Mouse (Mus musculus) liver, embryonic 14.5 days (tissue): Measurements from ENCODE around the gene Esrrg. TPM values are rescaled to one million over a fixed set of nuclear protein-coding genes. Genes with fewer than 3 reads are reported as not detected.
A peak's percentile ranks its signal among the peaks of the same experiment; 100 is the strongest.

Experiments used
- ATAC-seq: fragments of 200-750 bp; cut with Nextera tagmentation; 2 replicates; pipeline ENCODE4 v1.8.0; 2017; ENCODE audit warnings: moderate number of reproducible peaks, mild to moderate bottlenecking, moderate library complexity; ENCODE audit not compliant: insufficient read depth
- DNase-seq, 3 experiments: peaks; one replicate each; pipeline ENCODE4 v3.0.0-alpha.2; 2012 to 2013; ENCODE audit warnings: low read depth in 3 of 3, low spot score in 3 of 3
- H3K27ac ChIP-seq: fragments of 300-500 bp; sonication (generic); 2 replicates; pipeline ENCODE4 v1.5.1; 2014; ENCODE audit warnings: moderate library complexity, mild to moderate bottlenecking, control low read depth, inconsistent platforms
- H3K27me3 ChIP-seq: fragments of 300-500 bp; sonication (generic); 2 replicates; pipeline ENCODE4 v1.6.1; 2014; ENCODE audit warnings: mild to moderate bottlenecking, low read length, moderate library complexity; ENCODE audit not compliant: control insufficient read depth, insufficient read depth
- H3K36me3 ChIP-seq: fragments of 300-500 bp; sonication (generic); replicated peaks from 2 replicates; pipeline ENCODE4 v1.6.1; 2014; ENCODE audit warnings: low read depth; ENCODE audit not compliant: control insufficient read depth, insufficient read depth
- H3K4me1 ChIP-seq, 2 experiments: fragments of 200-500 bp in 1 of 2; fragments of 300-500 bp in 1 of 2; sonication (generic) in 1 of 2; replicated peaks; 2 replicates each; pipeline ENCODE4 v1.6.1; 2012 to 2014; ENCODE audit warnings: antibody characterized with exemption in 1 of 2, inconsistent platforms in 1 of 2, low read length in 1 of 2; ENCODE audit not compliant: control insufficient read depth in 2 of 2, insufficient read depth in 2 of 2
- H3K4me2 ChIP-seq: fragments of 300-500 bp; sonication (generic); 2 replicates; pipeline ENCODE4 v1.6.1; 2014; ENCODE audit warnings: low read depth, mild to moderate bottlenecking, control low read depth, moderate library complexity
- H3K4me3 ChIP-seq, 2 experiments: fragments of 200-500 bp in 1 of 2; fragments of 300-500 bp in 1 of 2; sonication (generic) in 1 of 2; 2 replicates each; pipeline ENCODE4 v1.5.1; 2012 to 2014; ENCODE audit warnings: low read depth in 2 of 2, low read length in 2 of 2, mild to moderate bottlenecking in 2 of 2, control low read depth in 1 of 2, inconsistent platforms in 1 of 2, moderate library complexity in 1 of 2; ENCODE audit not compliant: insufficient read depth in 1 of 2
- H3K9ac ChIP-seq: fragments of 300-500 bp; sonication (generic); replicated peaks from 2 replicates; pipeline ENCODE4 v1.6.1; 2014; ENCODE audit warnings: mild to moderate bottlenecking, control low read depth, moderate library complexity
- H3K9me3 ChIP-seq: fragments of 300-500 bp; sonication (generic); 2 replicates; pipeline ENCODE4 v1.6.1; 2016; ENCODE audit warnings: low read length, mixed read lengths; ENCODE audit not compliant: control insufficient read depth
- CTCF ChIP-seq: IDR thresholded peaks from 2 replicates; pipeline ENCODE4 v1.5.1; 2016; ENCODE audit warnings: antibody characterized with exemption, low read depth, control low read depth
- EP300 ChIP-seq: IDR thresholded peaks from 2 replicates; pipeline ENCODE4 v1.6.1; 2016; ENCODE audit warnings: antibody characterized with exemption, low read depth
- WGBS: fragments of 180-500 bp; shearing (Covaris S2); extraction: QIAGEN DNeasy Blood & Tissue Kit; methylation state at CpG from one replicate; pipeline ENCODE4 v1.1.7; 2014; ENCODE audit not compliant: insufficient replicate concordance; 5-methylcytosine and 5-hydroxymethylcytosine counted together
- polyA plus RNA-seq, 2 experiments: library from polyadenylated mRNA; depleted of rRNA in 1 of 2; stranded (reverse) in 1 of 2; unstranded in 1 of 2; fragments of >200 nt; fragmentation: Nextera tagmentation in 1 of 2; extraction: Ambion mirVana in 1 of 2; gene quantifications; 2 replicates each; pipeline versions ENCODE4 v1.2.1 to v1.2.3; 2012 to 2014

The Esrrg gene
- polyA plus RNA-seq, 2 experiments, result 0.03 TPM

GRCm38 (mm10) chr1:187755528-187755927 is 146.9 kb downstream of the Esrrg start:
- no peak for TF ChIP-seq EP300
- no peak for TF ChIP-seq CTCF
- WGBS, result 85% methylated on average over 13 of the region's 13 CpGs
- no peaks in the 10 kb centered on the region; a peak in 1 of 4 replicates for H3K4me1 ChIP-seq
- no peak overlapping the region for H3K4me3 ChIP-seq
- no peak overlapping the region for H3K4me2 ChIP-seq
- H3K27ac ChIP-seq, result no peak overlapping the region
- H3K9ac ChIP-seq, result no peak overlapping the region
- DNase-seq (no peak), ATAC-seq (no peak)
- H3K27me3 ChIP-seq, result no peaks in the 10 kb centered on the region
- H3K36me3 ChIP-seq, result no peaks in the 10 kb centered on the region
- H3K9me3 ChIP-seq, result no peaks in the 10 kb centered on the region

GRCm38 (mm10) chr1:187757981-187758380 is 149.4 kb downstream of the Esrrg start:
- no peak overlapping the region for H3K4me3 ChIP-seq
- TF ChIP-seq CTCF (no peak), EP300 (no peak)
- WGBS, result 57% methylated on average over 1 of the region's 1 CpGs
- DNase-seq (no peak), ATAC-seq (no peak)
- no peak overlapping the region for H3K27ac ChIP-seq
- H3K9ac ChIP-seq, result no peak overlapping the region
- no peaks in the 10 kb centered on the region for H3K9me3 ChIP-seq
- H3K36me3 ChIP-seq, result no peaks in the 10 kb centered on the region
- H3K4me2 ChIP-seq, result no peak overlapping the region
- no peaks in the 10 kb centered on the region; a peak in 1 of 4 replicates for H3K4me1 ChIP-seq
- H3K27me3 ChIP-seq, result no peaks in the 10 kb centered on the region

GRCm38 (mm10) chr1:187758546-187758945 is 150.0 kb downstream of the Esrrg start:
- no peaks in the 10 kb centered on the region for H3K36me3 ChIP-seq
- TF ChIP-seq EP300 (no peak), CTCF (no peak)
- no peak overlapping the region for H3K27ac ChIP-seq
- DNase-seq, result no peak
- H3K4me2 ChIP-seq, result no peak overlapping the region
- no peaks in the 10 kb centered on the region for H3K27me3 ChIP-seq
- H3K9ac ChIP-seq, result no peak overlapping the region
- 64% methylated on average over 3 of the region's 3 CpGs for WGBS
- ATAC-seq, result no peak
- H3K9me3 ChIP-seq, result no peaks in the 10 kb centered on the region
- no peak overlapping the region for H3K4me3 ChIP-seq
- H3K4me1 ChIP-seq, result no peaks in the 10 kb centered on the region; a peak in 1 of 4 replicates

GRCm38 (mm10) chr1:187759536-187759935 is 150.9 kb downstream of the Esrrg start:
- no peak overlapping the region for H3K4me3 ChIP-seq
- WGBS, result 50% methylated on average over 3 of the region's 3 CpGs
- TF ChIP-seq EP300 (no peak), CTCF (no peak)
- no peak overlapping the region for H3K4me2 ChIP-seq
- no peaks in the 10 kb centered on the region; a peak in 1 of 4 replicates for H3K4me1 ChIP-seq
- no peaks in the 10 kb centered on the region for H3K36me3 ChIP-seq
- H3K27me3 ChIP-seq, result no peaks in the 10 kb centered on the region
- no peak for DNase-seq
- H3K9me3 ChIP-seq, result no peaks in the 10 kb centered on the region
- no peak overlapping the region for H3K27ac ChIP-seq
- no peak overlapping the region for H3K9ac ChIP-seq
- no peak for ATAC-seq

- no peaks in the 10 kb centered on the region; a peak in 1 of 4 replicates for H3K4me1 ChIP-seq
- WGBS, result 40% methylated on average over 5 of the region's 5 CpGs
- no peak overlapping the region for H3K4me3 ChIP-seq
- TF ChIP-seq EP300, result no peak
- no peak for TF ChIP-seq CTCF
- DNase-seq (peak in 2 of 3 experiments; percentile 9 to 13), ATAC-seq (peak; percentile 41)
- no peaks in the 10 kb centered on the region for H3K36me3 ChIP-seq
- H3K27ac ChIP-seq, result no peak overlapping the region
- no peak overlapping the region for H3K4me2 ChIP-seq
- no peaks in the 10 kb centered on the region for H3K9me3 ChIP-seq
- H3K9ac ChIP-seq, result no peak overlapping the region
- H3K27me3 ChIP-seq, result no peaks in the 10 kb centered on the region
Observed at GRCm38 (mm10) chr1:187762641-187763450, 154.3 kb downstream of the Esrrg start.
